In the genomic region with DNA sequence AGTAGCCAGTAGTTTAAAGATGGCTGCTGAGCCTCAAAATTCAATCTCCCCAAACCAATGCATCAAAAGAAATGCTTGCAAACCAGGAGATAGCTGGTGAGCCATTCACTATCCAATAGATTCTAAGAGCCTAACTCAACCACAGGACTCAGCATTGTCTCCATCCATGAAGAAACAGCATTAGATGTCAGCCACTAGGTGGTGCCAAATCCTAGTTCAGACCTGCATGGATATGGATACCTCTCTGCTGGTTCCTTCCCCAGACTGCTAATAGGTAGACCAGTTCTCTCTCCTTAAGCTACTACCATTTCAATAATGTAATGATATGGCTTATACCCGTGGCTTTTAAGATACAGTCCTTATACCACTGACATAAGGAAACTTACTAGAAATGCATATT, we compare ENCODE assay signal across 8 mouse cellular contexts.
A peak's percentile ranks its signal among the peaks of the same experiment; 100 is the strongest.
DNase-seq lines count a peak whose midpoint lies in the region; ATAC-seq and TF ChIP-seq lines count a peak whose summit lies in the region.

No protein-coding gene starts in this region.

- no peak overlapping the region for H3K9ac ChIP-seq in hindbrain, embryonic 13.5 days
- H3K9ac ChIP-seq in forebrain, embryonic 14.5 days (ENCODE audit: low read length): no peak overlapping the region
- no peak overlapping the region for H3K9ac ChIP-seq in hindbrain, embryonic 16.5 days (ENCODE audit: low read depth, low read length)

- peaks cover 19% of the 10 kb centered on the region for H3K4me1 ChIP-seq in hindbrain, embryonic 10.5 days (replicated peaks)
- peaks cover 14% of the 10 kb centered on the region for H3K4me1 ChIP-seq in hindbrain, embryonic 13.5 days (replicated peaks)
- H3K4me1 ChIP-seq in forebrain, embryonic 14.5 days (ENCODE audit: control insufficient read depth, insufficient read depth, low read length): peaks cover 13% of the 10 kb centered on the region
- peaks cover 8% of the 10 kb centered on the region for H3K4me1 ChIP-seq in hindbrain, embryonic 16.5 days (ENCODE audit: control insufficient read depth, insufficient read depth, low read depth, low read length)
- H3K4me1 ChIP-seq in spleen, adult 2 months (ENCODE audit: control insufficient read depth, insufficient read depth, insufficient read length): no peaks in the 10 kb centered on the region

- no peak overlapping the region for H3K4me3 ChIP-seq in hindbrain, embryonic 10.5 days
- H3K4me3 ChIP-seq in hindbrain, embryonic 13.5 days: no peak overlapping the region
- no peak overlapping the region for H3K4me3 ChIP-seq in forebrain, embryonic 14.5 days (ENCODE audit: low read depth, low read length)
- H3K4me3 ChIP-seq in hindbrain, embryonic 16.5 days (ENCODE audit: low read length): no peak overlapping the region
- no peak overlapping the region for H3K4me3 ChIP-seq in spleen, adult 2 months (ENCODE audit: extremely low read depth, insufficient read depth, insufficient read length)

- H3K27ac ChIP-seq in hindbrain, embryonic 10.5 days: no peak overlapping the region
- H3K27ac ChIP-seq in hindbrain, embryonic 13.5 days: no peak overlapping the region
- no peak overlapping the region for H3K27ac ChIP-seq in forebrain, embryonic 14.5 days (ENCODE audit: low read depth, low read length)
- H3K27ac ChIP-seq in hindbrain, embryonic 16.5 days (ENCODE audit: low read depth, low read length): no peak overlapping the region
- H3K27ac ChIP-seq in spleen, adult 2 months (ENCODE audit: insufficient read depth, low read length): no peak overlapping the region

- peak; percentile 58 for DNase-seq in hindbrain, embryonic 10.5 days (ENCODE audit: low spot score)
- DNase-seq in c-Kit-positive CD71-positive TER-119-positive erythroid progenitor cells, embryonic 14.5 days (ENCODE audit: low spot score): peak; percentile 8
- DNase-seq in forebrain, embryonic 14.5 days (ENCODE audit: low spot score): peak; percentile 86
- DNase-seq in layer of hippocampus, postnatal 14 days (ENCODE audit: low spot score in 2 of 2): peak; percentile 71 to 88
- DNase-seq in spleen, adult 2 months (ENCODE audit: low read depth in 1 of 2, low spot score in 2 of 2): peak; percentile 61

- H3K36me3 ChIP-seq in hindbrain, embryonic 10.5 days: no peaks in the 10 kb centered on the region
- H3K36me3 ChIP-seq in hindbrain, embryonic 13.5 days: no peaks in the 10 kb centered on the region
- no peaks in the 10 kb centered on the region for H3K36me3 ChIP-seq in forebrain, embryonic 14.5 days (ENCODE audit: control insufficient read depth, insufficient read depth, low read length)
- no peaks in the 10 kb centered on the region for H3K36me3 ChIP-seq in hindbrain, embryonic 16.5 days (ENCODE audit: control insufficient read depth, insufficient read depth, low read length)
- H3K36me3 ChIP-seq in spleen, adult 2 months (ENCODE audit: control insufficient read depth, insufficient read depth, low read length): no peaks in the 10 kb centered on the region

- no peak for TF ChIP-seq POLR2A in spleen, adult 2 months (IDR thresholded peaks at IDR 0.05; ENCODE audit: low read depth, low read length)

- H3K9me3 ChIP-seq in hindbrain, embryonic 10.5 days: no peaks in the 10 kb centered on the region
- no peaks in the 10 kb centered on the region for H3K9me3 ChIP-seq in hindbrain, embryonic 13.5 days
- no peaks in the 10 kb centered on the region for H3K9me3 ChIP-seq in forebrain, embryonic 14.5 days (replicated peaks; ENCODE audit: control insufficient read depth, low read length)
- no peaks in the 10 kb centered on the region for H3K9me3 ChIP-seq in hindbrain, embryonic 16.5 days (ENCODE audit: control insufficient read depth, low read length)

- ATAC-seq in hindbrain, embryonic 13.5 days (ENCODE audit: low FRiP score): no peak
- peak; percentile 78 for ATAC-seq in forebrain, embryonic 14.5 days
- peak; percentile 81 for ATAC-seq in hindbrain, embryonic 16.5 days
- peak; percentile 66 for ATAC-seq in megakaryocyte, adult 5-6 weeks (ENCODE audit: poor library complexity, severe bottlenecking)

- WGBS in hindbrain, embryonic 10.5 days: 49% methylated on average over 1 of the region's 1 CpGs
- WGBS in hindbrain, embryonic 13.5 days: 60% methylated on average over 1 of the region's 1 CpGs
- WGBS in forebrain, embryonic 14.5 days: 61% methylated on average over 1 of the region's 1 CpGs
- 62% methylated on average over 1 of the region's 1 CpGs for WGBS in hindbrain, embryonic 16.5 days
- 46% methylated on average over 1 of the region's 1 CpGs for WGBS in spleen, adult 2 months

- H3K27me3 ChIP-seq in hindbrain, embryonic 10.5 days (ENCODE audit: insufficient read depth, poor library complexity, severe bottlenecking): peaks cover 7% of the 10 kb centered on the region; the same call in 1 of the 2 replicates
- H3K27me3 ChIP-seq in hindbrain, embryonic 13.5 days: peaks cover 11% of the 10 kb centered on the region; the same call in 1 of the 2 replicates
- H3K27me3 ChIP-seq in forebrain, embryonic 14.5 days (replicated peaks; ENCODE audit: control insufficient read depth, insufficient read depth, low read length): no peaks in the 10 kb centered on the region
- H3K27me3 ChIP-seq in hindbrain, embryonic 16.5 days (replicated peaks; ENCODE audit: control insufficient read depth, insufficient read depth, low read length): no peaks in the 10 kb centered on the region
- H3K27me3 ChIP-seq in spleen, adult 2 months (ENCODE audit: control insufficient read depth, insufficient read depth, low read length): no peaks in the 10 kb centered on the region

- H3K4me2 ChIP-seq in hindbrain, embryonic 13.5 days: no peak overlapping the region
- no peak overlapping the region for H3K4me2 ChIP-seq in forebrain, embryonic 14.5 days (ENCODE audit: low read length)
- H3K4me2 ChIP-seq in hindbrain, embryonic 16.5 days (ENCODE audit: low read length): no peak overlapping the region

- peak; percentile 47; the same call in 1 of the 2 replicates for TF ChIP-seq CTCF in spleen, adult 2 months (IDR thresholded peaks at IDR 0.05; ENCODE audit: extremely low read depth, insufficient read depth, insufficient read length, insufficient replicate concordance)

Comparison
In these comparisons a context has a peak if more than half of its experiments do, and no peak if none do; other contexts are left out.
1. DNase-seq: peak in every context shown above with its lines; median percentile 86 in forebrain, embryonic 14.5 days; 80 in layer of hippocampus, postnatal 14 days; 61 in spleen, adult 2 months; 58 in hindbrain, embryonic 10.5 days; 8 in c-Kit-positive CD71-positive TER-119-positive erythroid progenitor cells, embryonic 14.5 days.